Mouse (Mus musculus): Measurements from ENCODE around the gene Arhgef6.

Arhgef6 gene

DNA sequence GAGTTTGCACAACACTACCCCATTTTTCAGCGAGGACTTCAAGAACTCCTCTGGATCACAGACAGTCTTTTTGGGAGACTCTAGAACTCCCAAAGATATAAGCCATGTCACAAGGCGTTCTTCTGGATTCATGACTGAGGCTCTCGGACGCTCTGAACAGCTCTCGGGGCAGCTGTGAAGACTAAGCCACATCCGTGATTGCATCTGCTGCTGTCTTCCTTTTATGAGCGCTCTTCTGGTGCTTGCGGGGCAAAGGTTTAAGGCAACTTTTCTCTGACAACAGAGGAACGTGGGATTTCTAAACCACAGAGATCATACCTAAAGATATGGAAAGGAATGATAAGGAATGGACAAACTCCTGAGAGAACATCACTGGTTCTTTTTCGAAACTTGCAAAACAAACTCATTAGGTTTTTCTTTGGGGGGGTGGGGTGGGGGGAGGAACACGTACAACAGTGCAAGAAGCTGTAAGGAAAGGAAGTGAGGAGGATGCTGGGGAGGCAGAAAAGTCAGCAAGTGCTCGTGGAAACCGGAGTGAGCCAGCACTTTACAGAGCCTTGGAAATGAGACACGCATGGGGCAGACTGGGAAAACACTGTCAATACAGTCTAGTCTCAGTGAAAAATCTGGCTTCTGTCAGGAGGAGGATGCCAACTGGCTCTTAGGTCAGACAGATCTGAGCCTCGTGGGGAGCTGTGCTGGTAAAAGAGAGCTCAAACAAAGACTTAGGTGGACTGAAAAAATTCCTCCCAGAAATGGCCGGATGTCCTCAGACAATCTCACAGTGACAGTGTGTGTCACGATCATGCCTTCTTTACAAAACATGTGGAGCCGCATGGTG, at the start of gene Arhgef6:
Gene Arhgef6 (minus strand): TSS at position 359 of the 841 bp plus-strand sequence.
- DNase-seq (ENCODE audit: extremely low spot score, low read depth, low spot score): no peak

- no peak for DNase-seq (ENCODE audit: extremely low spot score, low read depth, low spot score)
Observed at GRCm38 (mm10) chrX:57380915-57381314, 42.4 kb upstream of the Arhgef6 start.

GRCm38 (mm10) chrX:57378579-57378978, 40.0 kb upstream of the Arhgef6 start:
- DNase-seq (ENCODE audit: extremely low spot score, low read depth, low spot score): no peak

DNA sequence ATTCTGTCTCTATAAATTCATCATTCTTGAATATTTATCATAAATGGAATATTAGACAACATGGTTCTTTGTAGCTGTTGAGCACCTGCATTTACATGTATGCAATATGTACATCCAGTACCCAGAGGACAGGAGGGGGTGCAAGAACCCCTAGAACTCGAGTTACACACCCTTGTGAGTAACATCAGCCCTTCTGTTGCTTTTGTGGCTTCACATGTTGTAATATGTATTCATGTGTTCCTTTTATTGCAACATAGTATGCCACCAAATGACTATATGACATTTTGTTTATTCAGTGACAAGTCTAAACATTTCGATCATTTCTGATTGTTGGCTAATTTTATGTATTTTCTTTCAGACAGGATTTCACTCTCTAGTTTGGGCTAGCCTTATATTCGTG, 38.6 kb upstream of the Arhgef6 start:
- DNase-seq (ENCODE audit: extremely low spot score, low read depth, low spot score): no peak

- no peak for DNase-seq (ENCODE audit: extremely low spot score, low read depth, low spot score)
Observed at GRCm38 (mm10) chrX:57374029-57374428, 35.5 kb upstream of the Arhgef6 start.

GRCm38 (mm10) chrX:57373543-57373942, 35.0 kb upstream of the Arhgef6 start:
- no peak for DNase-seq (ENCODE audit: extremely low spot score, low read depth, low spot score)

DNA sequence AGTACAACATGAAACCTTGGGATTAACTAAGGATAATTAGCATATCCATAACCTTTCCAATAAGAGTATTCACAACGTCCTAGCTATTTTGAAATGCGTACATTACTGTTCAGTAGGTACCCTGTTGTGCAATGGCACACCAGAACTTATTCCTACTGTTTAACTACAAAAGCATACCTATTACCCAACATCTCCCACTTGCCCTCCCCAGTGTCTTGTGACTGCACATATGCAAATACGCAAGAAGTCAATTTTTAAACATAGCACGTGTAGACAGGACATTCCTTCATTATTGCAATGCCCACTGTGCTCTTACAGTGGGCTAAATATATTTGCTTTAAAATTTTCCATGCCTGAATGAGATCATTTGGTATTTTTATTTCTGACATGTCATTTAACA, 34.4 kb upstream of the Arhgef6 start:
- no peak for DNase-seq (ENCODE audit: extremely low spot score, low read depth, low spot score)

- DNase-seq (ENCODE audit: extremely low spot score, low read depth, low spot score): no peak
Observed at GRCm38 (mm10) chrX:57364891-57365569, 26.5 kb upstream of the Arhgef6 start.

GRCm38 (mm10) chrX:57359316-57359715, 20.8 kb upstream of the Arhgef6 start:
- DNase-seq (ENCODE audit: extremely low spot score, low read depth, low spot score): no peak

GRCm38 (mm10) chrX:57339220-57339619, 691 bp upstream of the Arhgef6 start:
- DNase-seq (ENCODE audit: extremely low spot score, low read depth, low spot score): no peak

- no peak for DNase-seq (ENCODE audit: extremely low spot score, low read depth, low spot score)
Observed at GRCm38 (mm10) chrX:57337582-57337981, 947 bp downstream of the Arhgef6 start.

GRCm38 (mm10) chrX:57336958-57337357, 1.6 kb downstream of the Arhgef6 start:
- no peak for DNase-seq (ENCODE audit: extremely low spot score, low read depth, low spot score)

DNA sequence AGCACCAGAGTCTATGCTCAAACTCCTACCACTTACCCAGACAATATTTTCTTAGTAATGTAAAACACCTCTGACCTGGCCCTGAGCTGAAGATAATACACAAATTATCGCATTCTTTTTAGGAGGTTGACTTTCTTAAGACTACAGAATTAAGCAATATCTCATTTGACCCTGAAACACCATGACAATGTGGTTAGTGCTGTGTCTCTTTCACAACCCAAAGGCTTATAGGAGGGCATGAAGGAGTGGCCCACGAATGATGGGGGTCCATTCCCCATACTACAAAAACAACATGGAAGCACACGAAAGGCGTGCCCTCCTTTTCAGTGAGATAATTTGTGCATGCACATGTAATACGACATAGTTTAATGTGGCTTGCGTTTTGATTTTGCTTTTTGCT, 3.2 kb downstream of the Arhgef6 start:
- DNase-seq (ENCODE audit: extremely low spot score, low read depth, low spot score): no peak

- DNase-seq (ENCODE audit: extremely low spot score, low read depth, low spot score): no peak
Observed at GRCm38 (mm10) chrX:57327668-57328338, 10.7 kb downstream of the Arhgef6 start.

DNA sequence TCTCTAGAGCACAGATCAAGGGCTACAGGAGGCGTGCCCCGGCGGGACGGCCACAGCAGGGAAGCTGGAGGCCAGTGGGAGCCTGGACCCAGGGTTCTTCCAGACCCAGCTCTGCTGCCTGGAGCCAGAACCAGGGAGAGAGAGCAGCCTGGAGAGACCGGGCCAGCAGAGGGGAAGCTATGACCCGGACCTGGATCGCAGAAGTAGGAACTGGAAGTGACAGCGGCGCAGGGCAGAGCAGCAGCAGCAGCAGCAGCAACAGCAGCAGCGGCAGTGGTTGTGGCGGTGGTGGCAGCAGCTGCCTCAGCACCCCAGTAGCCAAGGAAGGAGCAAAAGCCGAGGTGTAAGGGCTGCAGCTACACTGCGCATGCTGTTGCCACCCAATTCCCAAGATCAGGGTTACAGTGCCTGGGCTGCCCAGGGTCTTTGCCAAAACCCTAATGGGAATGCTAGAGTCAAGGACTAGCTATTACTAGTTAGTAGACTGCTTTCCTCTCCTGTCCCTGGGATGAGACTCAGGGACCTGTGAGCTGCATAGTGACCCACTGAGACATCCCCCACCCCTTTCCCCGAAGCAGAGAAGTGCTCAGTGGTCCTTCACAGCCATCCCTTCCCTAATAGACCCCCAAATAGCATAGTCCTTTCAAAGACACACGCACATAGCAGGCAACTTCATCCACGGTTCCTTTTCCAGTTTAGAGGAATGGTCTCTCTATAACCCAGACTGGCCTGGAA, 11.9 kb downstream of the Arhgef6 start:
- DNase-seq (ENCODE audit: extremely low spot score, low read depth, low spot score): no peak

DNA sequence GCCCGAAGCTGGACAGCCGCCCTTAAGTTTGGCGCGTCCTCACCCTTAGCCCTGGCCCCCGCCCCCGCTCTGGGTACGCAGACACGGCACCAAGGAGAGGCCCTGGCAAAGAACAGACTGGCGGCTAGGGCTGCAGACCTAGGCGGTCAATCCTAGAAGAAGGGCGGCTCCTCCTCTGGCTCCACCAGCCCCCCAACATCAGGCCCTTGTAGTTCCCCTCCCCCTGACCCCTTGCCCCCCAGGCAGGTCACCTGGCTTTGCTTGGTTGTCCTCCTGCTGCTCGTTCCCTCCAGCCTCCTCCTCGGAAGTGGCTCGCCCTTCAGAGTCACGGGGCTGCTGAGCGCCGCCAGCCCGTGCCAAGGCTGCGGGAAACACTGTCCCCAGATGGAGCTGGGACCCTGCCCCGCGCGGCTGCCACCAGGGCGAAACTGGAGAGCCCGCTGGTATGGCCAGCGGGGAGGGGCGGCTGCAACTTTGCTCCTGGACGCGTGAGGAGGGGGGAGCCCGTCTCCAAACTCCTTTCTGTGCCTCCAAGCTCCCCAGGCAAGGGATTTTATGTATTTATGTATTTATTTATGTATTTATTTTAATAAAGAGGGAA, 12.6 kb downstream of the Arhgef6 start:
- DNase-seq (ENCODE audit: extremely low spot score, low read depth, low spot score): no peak

- no peak for DNase-seq (ENCODE audit: extremely low spot score, low read depth, low spot score)
Observed at GRCm38 (mm10) chrX:57324891-57325290, 13.6 kb downstream of the Arhgef6 start.

DNA sequence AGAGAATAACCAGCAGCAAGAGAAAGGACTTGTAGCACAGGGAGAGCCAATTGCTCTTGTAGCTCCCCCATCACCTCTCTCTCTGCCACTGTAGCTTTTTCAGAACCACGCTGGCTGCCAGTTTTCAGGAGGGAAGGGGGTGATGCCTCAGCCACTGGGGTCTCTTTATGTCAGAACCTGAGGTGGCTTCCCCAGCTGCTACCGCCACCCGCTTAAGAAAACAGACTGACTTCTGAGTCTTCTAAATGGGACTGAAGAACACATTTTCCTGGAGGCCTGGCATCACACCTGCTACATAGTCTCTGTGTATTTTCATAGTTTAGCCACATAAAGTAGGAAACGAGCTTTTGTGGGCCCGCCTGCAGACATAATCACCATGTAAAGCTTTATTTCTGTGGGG, 26.5 kb downstream of the Arhgef6 start:
- no peak for DNase-seq (ENCODE audit: extremely low spot score, low read depth, low spot score)

DNA sequence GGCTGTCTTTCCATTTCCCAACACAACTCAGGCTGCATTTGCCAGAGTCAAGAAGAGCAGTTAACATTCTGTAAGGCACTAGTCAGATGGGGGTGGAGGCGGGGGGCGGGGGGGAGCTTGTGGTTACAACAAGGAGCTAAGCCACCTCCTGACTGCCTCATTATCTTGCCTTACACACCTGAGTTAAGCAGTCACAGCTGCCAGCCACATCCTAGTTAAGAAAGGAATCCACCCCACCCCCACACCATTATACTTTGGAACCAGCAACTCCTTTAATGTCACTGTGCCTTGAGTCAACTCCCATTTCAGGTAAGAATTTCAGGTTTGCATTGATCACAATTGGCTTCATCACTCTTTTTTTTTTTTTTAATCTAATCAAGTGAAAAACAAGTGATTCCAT, 28.5 kb downstream of the Arhgef6 start:
- no peak for DNase-seq (ENCODE audit: extremely low spot score, low read depth, low spot score)

- DNase-seq (ENCODE audit: extremely low spot score, low read depth, low spot score): no peak
Observed at GRCm38 (mm10) chrX:57306747-57307146, 31.8 kb downstream of the Arhgef6 start.

GRCm38 (mm10) chrX:57304784-57305287, 33.7 kb downstream of the Arhgef6 start:
- no peak for DNase-seq (ENCODE audit: extremely low spot score, low read depth, low spot score)
